In the genomic region with DNA sequence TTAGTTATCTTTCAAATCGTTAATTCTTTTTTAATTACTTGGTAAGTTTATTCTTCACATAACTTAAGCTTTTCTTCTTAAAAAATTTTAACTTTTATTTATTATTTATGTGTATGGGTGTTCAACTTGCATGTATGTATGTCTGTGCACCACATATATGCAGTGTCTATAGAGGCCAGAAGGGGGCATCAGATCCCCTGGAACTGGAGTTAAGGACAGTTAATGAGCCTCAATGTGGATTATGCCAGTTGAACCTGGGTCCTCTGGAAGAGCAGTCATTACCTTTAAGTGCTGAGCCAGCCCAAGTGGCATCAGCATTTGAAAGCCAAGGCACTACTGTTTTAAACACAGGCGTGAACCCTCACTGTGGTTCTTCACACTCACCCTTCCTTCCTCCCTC, we compare ENCODE assay signal across 9 mouse cellular contexts.
A peak's percentile ranks its signal among the peaks of the same experiment; 100 is the strongest.
DNase-seq lines count a peak whose midpoint lies in the region; ATAC-seq and TF ChIP-seq lines count a peak whose summit lies in the region.
"Had no signal": no experiment of that assay in that cellular context is flagged by ENCODE, and none has a peak within 500 bp of the region (broad histone marks: within the 10 kb centered on the region; RNA-seq: fewer than 3 reads in every experiment).

No protein-coding gene starts in this region.

- no peaks in the 10 kb centered on the region for H3K9me3 ChIP-seq in forebrain, embryonic 13.5 days (replicated peaks)
- H3K9me3 ChIP-seq in kidney, embryonic 14.5 days (ENCODE audit: control insufficient read depth, low read length), result no peaks in the 10 kb centered on the region
- no peaks in the 10 kb centered on the region for H3K9me3 ChIP-seq in midbrain, embryonic 10.5 days (replicated peaks)
- H3K9me3 ChIP-seq: embryonic facial prominence, embryonic 13.5 days had no signal

- H3K27me3 ChIP-seq in forebrain, embryonic 13.5 days, result no peaks in the 10 kb centered on the region
- H3K27me3 ChIP-seq in kidney, embryonic 14.5 days (ENCODE audit: control insufficient read depth, insufficient read depth, low read length), result no peaks in the 10 kb centered on the region
- no peaks in the 10 kb centered on the region for H3K27me3 ChIP-seq in midbrain, embryonic 10.5 days (ENCODE audit: low read depth, poor library complexity, severe bottlenecking)
- H3K27me3 ChIP-seq: embryonic facial prominence, embryonic 13.5 days had no signal

- no peak overlapping the region for H3K4me3 ChIP-seq in lung, adult 2 months (replicated peaks; ENCODE audit: extremely low read depth, low read depth, low read length)
- H3K4me3 ChIP-seq in forebrain, embryonic 13.5 days, result no peak overlapping the region
- no peak overlapping the region for H3K4me3 ChIP-seq in kidney, embryonic 14.5 days (ENCODE audit: low read length)
- H3K4me3 ChIP-seq in midbrain, embryonic 10.5 days, result no peak overlapping the region
- H3K4me3 ChIP-seq: embryonic facial prominence, embryonic 13.5 days had no signal

- ATAC-seq in forebrain, embryonic 13.5 days, result peak; percentile 79
- peak; percentile 90 for ATAC-seq in kidney, embryonic 14.5 days (ENCODE audit: low FRiP score, low TSS enrichment)

- DNase-seq in lung, postnatal 10 days, result peak; percentile 14
- no peak for DNase-seq in lung, adult 2 months
- peak; percentile 26 for DNase-seq in adrenal gland, postnatal 14 days
- peak; percentile 43 for DNase-seq in midbrain, embryonic 10.5 days (ENCODE audit: low spot score)
- no peak for DNase-seq in spleen, postnatal 14 days (ENCODE audit: low spot score in 2 of 2)
- DNase-seq in natural killer cell, adult 2 months (ENCODE audit: low spot score in 2 of 2), result no peak

- H3K4me2 ChIP-seq in forebrain, embryonic 13.5 days, result no peak overlapping the region
- H3K4me2 ChIP-seq in kidney, embryonic 14.5 days (replicated peaks; ENCODE audit: low read depth, low read length), result no peak overlapping the region
- H3K4me2 ChIP-seq: embryonic facial prominence, embryonic 13.5 days had no signal

- no peak overlapping the region for H3K9ac ChIP-seq in forebrain, embryonic 13.5 days
- H3K9ac ChIP-seq in kidney, embryonic 14.5 days (ENCODE audit: low read depth, low read length), result no peak overlapping the region
- H3K9ac ChIP-seq: embryonic facial prominence, embryonic 13.5 days had no signal

- no peak for TF ChIP-seq CTCF in lung, adult 2 months (IDR thresholded peaks at IDR 0.05; ENCODE audit: insufficient read depth, low read length)

- no peak overlapping the region for H3K27ac ChIP-seq in forebrain, embryonic 13.5 days
- no peak overlapping the region for H3K27ac ChIP-seq in kidney, embryonic 14.5 days (ENCODE audit: low read depth, low read length)
- H3K27ac ChIP-seq in midbrain, embryonic 10.5 days (replicated peaks), result no peak overlapping the region
- H3K27ac ChIP-seq: embryonic facial prominence, embryonic 13.5 days had no signal

- TF ChIP-seq POLR2A in lung, adult 2 months (IDR thresholded peaks at IDR 0.05; ENCODE audit: borderline replicate concordance, extremely low read depth, low read depth, low read length), result no peak

- H3K36me3 ChIP-seq in forebrain, embryonic 13.5 days (ENCODE audit: poor library complexity, severe bottlenecking), result no peaks in the 10 kb centered on the region
- no peaks in the 10 kb centered on the region for H3K36me3 ChIP-seq in kidney, embryonic 14.5 days (ENCODE audit: control insufficient read depth, insufficient read depth, low read length)
- H3K36me3 ChIP-seq in midbrain, embryonic 10.5 days, result no peaks in the 10 kb centered on the region
- H3K36me3 ChIP-seq: embryonic facial prominence, embryonic 13.5 days had no signal

- WGBS in lung, adult 2 months, result 15% methylated on average over 2 of the region's 2 CpGs
- 11% methylated on average over 2 of the region's 2 CpGs for WGBS in forebrain, embryonic 13.5 days
- WGBS in kidney, embryonic 14.5 days, result 8% methylated on average over 2 of the region's 2 CpGs
- 2% methylated on average over 2 of the region's 2 CpGs for WGBS in midbrain, embryonic 10.5 days

- H3K4me1 ChIP-seq in lung, adult 2 months (ENCODE audit: control insufficient read depth, insufficient read depth, low read length), result no peaks in the 10 kb centered on the region; the same call in 1 of the 2 replicates
- peaks cover 9% of the 10 kb centered on the region for H3K4me1 ChIP-seq in forebrain, embryonic 13.5 days
- no peaks in the 10 kb centered on the region for H3K4me1 ChIP-seq in kidney, embryonic 14.5 days (ENCODE audit: control insufficient read depth, insufficient read depth, low read length)
- H3K4me1 ChIP-seq in midbrain, embryonic 10.5 days, result 0 out of 2 replicates have a peak, but pooled peaks cover 3% of the 10 kb centered on the region
- H3K4me1 ChIP-seq: embryonic facial prominence, embryonic 13.5 days had no signal

Comparison
In these comparisons a context has a peak if more than half of its experiments do, and no peak if none do; other contexts are left out.
1. DNase-seq: peak in lung, postnatal 10 days (single experiment), adrenal gland, postnatal 14 days (single experiment) and midbrain, embryonic 10.5 days (single experiment); none in lung, adult 2 months (single experiment), spleen, postnatal 14 days (0 of 2) and natural killer cell, adult 2 months (0 of 2).